Mouse (Mus musculus) midbrain, postnatal 0 days (tissue): ENCODE data around the gene Coil. TPM values are rescaled to one million over a fixed set of nuclear protein-coding genes. Genes with fewer than 3 reads are reported as not detected.

Source experiments
- ATAC-seq: fragments of 200-750 bp; cut with Nextera tagmentation; 2 replicates; pipeline ENCODE4 v1.8.0; 2017; ENCODE audit warnings: moderate number of reproducible peaks, mild to moderate bottlenecking, moderate TSS enrichment, moderate library complexity; ENCODE audit not compliant: low FRiP score
- DNase-seq: peaks from one replicate; pipeline ENCODE4 v3.0.0-alpha.2; 2015; ENCODE audit warnings: low spot score
- H3K27ac ChIP-seq: fragments of 300-500 bp; sonication (generic); 2 replicates; pipeline ENCODE4 v1.5.1; 2014; ENCODE audit warnings: low read depth, mild to moderate bottlenecking, low read length, mixed read lengths
- H3K27me3 ChIP-seq: fragments of 300-500 bp; sonication (generic); 2 replicates; pipeline ENCODE4 v1.6.1; 2014; ENCODE audit warnings: low read length, control low read depth, mixed read lengths; ENCODE audit not compliant: insufficient read depth
- H3K36me3 ChIP-seq: fragments of 300-500 bp; sonication (generic); 2 replicates; pipeline ENCODE4 v1.6.1; 2014; ENCODE audit warnings: low read length, control low read depth, mixed read lengths; ENCODE audit not compliant: insufficient read depth
- H3K4me1 ChIP-seq: fragments of 300-500 bp; sonication (generic); 2 replicates; pipeline ENCODE4 v1.6.1; 2014; ENCODE audit warnings: mild to moderate bottlenecking, control low read depth, antibody characterized with exemption, low read length, mixed read lengths; ENCODE audit not compliant: insufficient read depth
- H3K4me2 ChIP-seq: fragments of 300-500 bp; sonication (generic); 2 replicates; pipeline ENCODE4 v1.6.1; 2014; ENCODE audit warnings: low read depth, mild to moderate bottlenecking, low read length, mixed read lengths; ENCODE audit not compliant: poor library complexity, severe bottlenecking
- H3K4me3 ChIP-seq: fragments of 300-500 bp; sonication (generic); 2 replicates; pipeline ENCODE4 v1.5.1; 2014; ENCODE audit warnings: low read depth, mild to moderate bottlenecking, low read length, moderate library complexity
- H3K9ac ChIP-seq: fragments of 300-500 bp; sonication (generic); replicated peaks from 2 replicates; pipeline ENCODE4 v1.6.1; 2014; ENCODE audit warnings: mild to moderate bottlenecking, low read length, moderate library complexity, mixed read lengths; ENCODE audit not compliant: poor library complexity, severe bottlenecking
- H3K9me3 ChIP-seq: fragments of 300-500 bp; sonication (generic); 2 replicates; pipeline ENCODE4 v1.6.1; 2016; ENCODE audit warnings: low read length, control low read depth
- CTCF ChIP-seq: IDR thresholded peaks from 2 replicates; pipeline ENCODE4 v1.5.1; 2016; ENCODE audit warnings: antibody characterized with exemption, mild to moderate bottlenecking
- WGBS: fragments of 180-500 bp; shearing (Covaris S2); extraction: QIAGEN DNeasy Blood & Tissue Kit; methylation state at CpG from one replicate; pipeline ENCODE4 v1.1.7; 2014; 5-methylcytosine and 5-hydroxymethylcytosine counted together
- polyA plus RNA-seq: library from polyadenylated mRNA; unstranded; fragments of >200 nt; fragmentation: Nextera tagmentation; extraction: Ambion mirVana; gene quantifications from 2 replicates; pipeline ENCODE4 v1.2.1, GENCODE M21; 2015
- total RNA-seq: library from RNA; depleted of rRNA; stranded (reverse); fragments of >200 nt; gene quantifications from 2 replicates; pipeline ENCODE4 v1.2.3, GENCODE M21; 2014

Gene Coil
- total and polyA plus RNA-seq, 2 experiments from 2014 or later, result 28.8 to 35.1 TPM

DNA sequence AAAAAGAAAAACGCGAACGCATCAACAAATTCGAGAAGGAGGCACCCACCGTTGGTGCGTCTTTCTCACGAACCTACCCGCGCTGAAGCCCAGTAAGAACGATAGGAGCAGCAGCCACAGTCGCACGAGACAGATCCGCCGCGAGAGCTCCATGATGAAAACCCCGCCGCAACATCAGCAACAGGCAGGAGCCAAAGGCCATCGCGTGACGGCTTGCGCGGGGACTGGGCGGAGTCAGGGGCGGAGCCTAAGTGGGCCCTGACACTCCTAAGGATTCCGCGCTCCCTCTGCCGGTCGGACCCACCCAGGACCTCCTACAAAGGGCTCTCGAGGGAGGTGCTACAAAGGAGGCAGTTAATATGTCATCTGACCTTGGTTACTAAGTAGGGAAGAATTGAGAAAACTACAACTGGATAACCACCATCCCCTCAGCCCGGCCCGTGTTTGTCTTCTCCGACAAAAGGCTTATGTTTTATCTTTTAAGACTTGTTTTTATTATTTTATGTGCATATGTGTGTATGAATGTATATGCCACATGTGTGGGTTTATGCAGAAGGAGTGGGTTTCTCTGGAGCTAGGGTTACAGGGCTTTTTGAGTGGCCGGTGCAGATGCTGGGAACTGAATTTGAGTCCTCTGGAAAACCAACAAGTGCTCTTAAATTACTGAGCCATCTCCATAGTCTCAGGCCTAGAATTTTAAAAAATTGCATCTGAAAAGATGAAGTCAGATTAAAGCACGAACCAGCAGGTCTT, 14.7 kb upstream of the Coil start, which contains the start of gene Scpep1:
Gene Scpep1 (minus strand): TSS at position 249 of the 753 bp plus-strand sequence.
- ATAC-seq, result peak; percentile 93

GRCm38 (mm10) chr11:88958851-88959250, 11.2 kb upstream of the Coil start:
- no peak for TF ChIP-seq CTCF
- ATAC-seq, result no peak

More for the DNA sequence above, 14.7 kb upstream of the Coil start, which contains the start of gene Scpep1:
- Histone ChIP-seq H3K4me3 (peak within 1 kb of the TSS; percentile 46), H3K9ac (peak within 1 kb of the TSS; percentile 66), H3K4me2 (peak within 1 kb of the TSS; percentile 49), H3K9me3 (no peaks in the 10 kb centered on the region), H3K27me3 (no peaks in the 10 kb centered on the region), H3K36me3 (peaks cover 5% of the 10 kb centered on the region; the same call in 1 of the 2 replicates), H3K4me1 (no peaks in the 10 kb centered on the region), H3K27ac (peak within 1 kb of the TSS; percentile 68)
- DNase-seq, result peak; percentile 97
- TF ChIP-seq CTCF, result peak; percentile 86
- WGBS, result 4% methylated on average over 34 of the region's 34 CpGs

DNA sequence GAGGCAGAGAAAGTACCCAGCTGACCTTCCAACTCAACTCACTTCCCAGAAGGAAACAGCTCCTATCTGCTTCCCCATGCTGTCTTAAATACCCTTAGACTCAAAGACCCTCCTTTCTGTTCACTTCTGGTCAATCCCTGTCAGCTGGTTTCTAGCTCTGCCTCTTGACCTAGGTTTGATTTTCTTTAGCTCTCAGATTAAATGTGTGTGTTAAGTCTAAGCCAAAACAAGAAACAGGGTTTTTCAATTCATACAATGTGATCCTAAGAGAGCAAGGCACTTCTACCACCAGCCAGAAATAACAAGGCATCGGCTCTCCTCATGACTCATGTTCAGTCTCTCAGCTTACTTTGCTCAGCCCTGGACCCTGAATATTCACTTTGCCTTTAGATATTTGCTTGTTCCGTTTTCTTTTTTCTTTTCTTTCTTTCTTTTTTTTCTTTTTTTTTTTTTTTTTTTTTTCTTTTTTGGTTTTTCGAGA, 3.1 kb upstream of the Coil start, which contains the start of gene Elobl:
Gene Elobl (minus strand): TSS at position 51 of the 481 bp plus-strand sequence.
- H3K4me2 ChIP-seq, result no peak within 1 kb of the TSS
- H3K27ac ChIP-seq, result no peak within 1 kb of the TSS
- H3K9ac ChIP-seq, result no peak within 1 kb of the TSS
- no peaks in the 10 kb centered on the region for H3K4me1 ChIP-seq
- no peaks in the 10 kb centered on the region for H3K9me3 ChIP-seq
- no peak for TF ChIP-seq CTCF
- no peaks in the 10 kb centered on the region for H3K36me3 ChIP-seq
- no peak within 1 kb of the TSS for H3K4me3 ChIP-seq
- ATAC-seq (no peak), DNase-seq (no peak)
- H3K27me3 ChIP-seq, result no peaks in the 10 kb centered on the region
- WGBS, result 90% methylated on average over 2 of the region's 3 CpGs

More at GRCm38 (mm10) chr11:88958851-88959250, 11.2 kb upstream of the Coil start:
- Histone ChIP-seq H3K4me3 (no peak overlapping the region), H3K4me1 (no peaks in the 10 kb centered on the region), H3K4me2 (no peak overlapping the region), H3K9me3 (no peaks in the 10 kb centered on the region), H3K36me3 (no peaks in the 10 kb centered on the region), H3K9ac (no peak overlapping the region), H3K27ac (no peak overlapping the region), H3K27me3 (no peaks in the 10 kb centered on the region)
- no peak for DNase-seq
- 75% methylated on average over 3 of the region's 3 CpGs for WGBS

DNA sequence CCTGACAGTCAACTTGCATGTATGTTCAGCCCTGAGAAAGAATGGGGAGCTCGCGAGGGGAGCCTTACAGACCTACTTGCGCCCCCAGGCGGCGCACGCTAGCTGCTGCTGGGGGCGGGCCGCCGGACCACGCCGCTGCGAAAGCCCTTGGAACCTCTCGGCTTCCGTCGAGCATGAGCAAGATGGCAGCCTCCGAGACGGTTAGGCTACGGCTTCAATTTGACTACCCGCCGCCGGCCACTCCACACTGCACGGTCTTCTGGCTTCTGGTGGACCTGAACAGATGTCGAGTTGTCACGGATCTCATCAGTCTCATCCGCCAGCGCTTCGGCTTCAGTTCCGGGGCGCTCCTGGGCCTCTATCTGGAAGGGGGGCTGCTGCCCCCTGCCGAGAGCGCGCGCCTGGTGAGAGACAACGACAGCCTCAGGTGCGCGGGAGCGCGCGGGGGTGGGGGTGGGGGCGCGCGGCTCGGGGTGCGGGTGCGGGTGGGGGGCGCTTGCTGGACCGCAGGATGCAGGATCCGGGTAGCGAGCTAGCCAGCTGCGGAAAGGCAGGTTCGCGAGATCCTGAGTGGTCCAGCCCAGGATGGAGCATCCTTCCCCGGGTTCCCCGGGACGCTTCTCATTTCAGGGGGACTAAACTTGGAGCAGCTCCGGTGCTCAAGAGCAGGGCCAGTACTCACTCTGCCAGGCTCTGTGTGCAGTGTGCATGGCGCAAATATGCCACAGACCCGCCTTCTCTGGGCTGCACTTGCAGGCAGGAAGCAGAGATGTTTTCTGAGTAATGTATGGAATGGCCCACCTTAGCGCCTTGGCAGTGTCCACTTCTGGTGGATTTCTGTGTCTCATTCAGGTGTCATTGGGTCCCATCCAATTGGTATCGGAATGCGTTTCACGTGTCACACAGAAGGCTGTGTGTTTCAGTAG, 4.0 kb downstream of the Coil start:
- Histone ChIP-seq H3K9me3 (no peaks in the 10 kb centered on the region), H3K4me3 (peak overlapping the region; percentile 66), H3K4me1 (peaks cover 2% of the 10 kb centered on the region; the same call in 1 of the 2 replicates), H3K27me3 (no peaks in the 10 kb centered on the region), H3K36me3 (no peaks in the 10 kb centered on the region), H3K27ac (peak overlapping the region; percentile 92), H3K4me2 (peak overlapping the region; percentile 66), H3K9ac (peak overlapping the region; percentile 81)
- DNase-seq (peak; percentile 97), ATAC-seq (peak; percentile 87)
- peak; percentile 90 for TF ChIP-seq CTCF
- under 1% methylated on average over 62 of the region's 62 CpGs for WGBS

- Histone ChIP-seq H3K4me2 (no peak overlapping the region), H3K9me3 (no peaks in the 10 kb centered on the region), H3K4me3 (no peak overlapping the region), H3K36me3 (peaks cover under 1% of the 10 kb centered on the region; the same call in 1 of the 2 replicates), H3K27ac (no peak overlapping the region), H3K27me3 (no peaks in the 10 kb centered on the region), H3K9ac (no peak overlapping the region), H3K4me1 (peaks cover 2% of the 10 kb centered on the region; the same call in 1 of the 2 replicates)
- WGBS, result 94% methylated on average over 2 of the region's 2 CpGs
- peak; percentile 60 for TF ChIP-seq CTCF
- DNase-seq, result no peak
- no peak for ATAC-seq
These were observed 6.3 kb downstream of the Coil start for GRCm38 (mm10) chr11:88976320-88976719.
